Mouse (Mus musculus): ENCODE results near the gene Clec5a. TPM values are rescaled to one million over a fixed set of nuclear protein-coding genes. Genes with fewer than 3 reads are reported as not detected.
"Not testable (repeated sequence)": the region's sequence is repeated elsewhere in the genome, so short reads cannot be mapped to it uniquely, and the experiment has no call there.

The Clec5a gene
- total RNA-seq (2021): 0.41 and 0.45 TPM in 2 replicates
- long read RNA-seq, experiment 1: 0 reads
- long read RNA-seq, experiment 2: 0 reads

DNA sequence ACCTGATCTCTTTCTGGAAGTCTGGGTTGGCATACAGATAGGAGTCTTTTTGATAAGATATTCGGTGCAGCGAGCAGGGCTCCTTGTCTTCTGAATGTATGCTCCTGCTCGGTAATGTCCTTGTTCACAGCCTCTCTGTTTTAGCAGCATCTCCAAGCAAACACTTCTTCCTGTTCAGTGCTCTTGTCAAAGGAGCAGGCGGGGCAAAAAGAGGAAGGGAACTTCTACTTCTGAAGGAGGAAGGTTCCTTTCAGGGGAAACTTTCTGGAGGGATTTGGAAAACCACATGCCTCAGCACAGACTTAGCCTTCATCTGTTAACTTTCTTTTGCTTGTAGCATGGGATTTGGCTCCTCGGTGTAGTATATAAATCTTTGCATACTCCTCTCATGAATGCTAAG, at the start of gene Clec5a:
Gene Clec5a, minus strand, starts transcription at position 177 of the 400 bp plus-strand sequence.
- DNase-seq: no peak

DNA sequence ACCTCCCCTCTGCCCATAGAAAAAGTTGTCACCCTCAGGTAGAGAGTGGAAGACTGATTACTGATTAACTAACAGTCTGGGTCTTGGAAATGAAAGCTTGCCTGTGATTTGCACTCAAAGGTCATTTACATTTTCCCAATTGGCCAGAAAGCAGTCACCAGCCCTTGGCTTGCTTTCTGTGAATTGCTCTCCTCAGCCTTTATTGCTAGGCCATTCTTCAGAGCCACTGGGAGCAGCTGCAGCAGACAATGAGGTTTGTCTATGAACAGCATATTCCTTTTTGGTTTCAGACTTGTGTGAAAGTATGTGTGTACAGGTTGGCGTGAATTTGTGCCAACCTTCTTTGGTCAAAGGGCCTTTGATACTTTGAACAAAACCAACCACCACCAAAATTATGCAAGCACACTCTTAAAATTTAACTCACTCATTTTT, 49.0 kb upstream of the Clec5a start:
- no peak for DNase-seq

DNA sequence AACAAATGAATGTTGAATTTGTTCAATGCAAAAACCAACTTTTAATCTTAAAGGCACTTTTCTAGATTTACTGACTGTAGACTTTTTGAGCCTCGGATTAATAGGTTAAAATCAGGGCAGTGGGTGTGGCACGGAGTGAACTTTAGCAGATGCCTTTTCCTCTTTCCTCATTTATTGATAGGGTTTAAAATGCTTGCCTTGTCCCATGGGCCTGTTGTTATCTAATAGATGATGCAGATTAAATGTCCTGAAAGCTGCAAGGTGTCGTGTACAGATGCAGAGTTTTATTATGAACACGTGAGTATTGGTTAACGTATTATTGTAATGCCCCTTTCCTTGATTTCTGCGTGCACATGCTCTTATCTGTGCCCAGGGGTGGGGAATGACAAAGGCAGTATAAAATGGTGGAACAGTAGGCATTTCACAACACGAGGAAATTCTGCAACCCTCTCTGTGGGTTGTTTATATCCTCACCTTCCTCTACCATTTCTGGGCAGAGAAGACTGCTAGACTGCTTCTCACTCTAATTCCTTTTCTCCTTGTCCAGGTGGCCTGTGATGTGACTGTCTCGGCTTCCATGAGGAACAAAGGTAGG, 42.9 kb upstream of the Clec5a start, which contains the start of gene Mgam:
Gene Mgam, plus strand, starts transcription at position 426 of the 595 bp plus-strand sequence.
- no peak for DNase-seq

DNA sequence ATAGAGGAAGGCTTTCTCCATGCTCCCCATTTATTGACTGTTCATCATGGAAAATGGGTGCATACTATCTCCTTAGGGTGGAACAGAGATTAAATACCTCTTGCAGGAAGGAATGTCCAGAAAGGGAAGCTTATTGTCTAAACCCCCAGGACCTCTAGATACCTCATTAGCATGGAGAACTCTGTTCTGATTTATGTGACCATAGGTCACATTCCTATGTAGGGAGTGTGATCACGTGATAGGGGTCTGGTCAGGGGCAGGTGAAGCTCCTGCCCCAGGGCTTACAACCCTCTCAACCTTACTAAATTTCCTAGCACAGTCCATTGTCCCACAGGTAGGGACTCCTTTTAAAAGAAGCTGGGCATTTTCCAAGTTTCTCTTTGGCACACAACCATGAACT, 40.5 kb upstream of the Clec5a start:
- DNase-seq: no peak

DNA sequence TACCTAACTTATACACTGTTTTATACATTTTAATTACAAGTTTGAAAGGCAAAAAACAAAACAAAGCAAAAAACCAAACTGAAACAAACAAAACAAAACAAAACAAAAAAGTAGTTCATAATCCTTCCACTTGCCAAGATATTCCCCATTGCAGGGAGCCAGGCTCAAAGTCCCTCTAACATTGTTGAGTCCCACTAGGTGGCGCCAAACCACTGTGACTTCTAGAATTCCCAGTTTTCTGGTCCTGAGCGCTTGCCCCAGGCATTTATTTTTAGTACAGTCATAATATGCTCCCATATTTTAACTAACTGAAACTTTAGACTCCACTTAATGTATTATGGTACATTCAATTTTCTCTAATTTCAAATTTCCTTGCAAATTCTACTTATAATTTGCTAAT, 32.3 kb upstream of the Clec5a start:
- peak; percentile 79 for DNase-seq

DNA sequence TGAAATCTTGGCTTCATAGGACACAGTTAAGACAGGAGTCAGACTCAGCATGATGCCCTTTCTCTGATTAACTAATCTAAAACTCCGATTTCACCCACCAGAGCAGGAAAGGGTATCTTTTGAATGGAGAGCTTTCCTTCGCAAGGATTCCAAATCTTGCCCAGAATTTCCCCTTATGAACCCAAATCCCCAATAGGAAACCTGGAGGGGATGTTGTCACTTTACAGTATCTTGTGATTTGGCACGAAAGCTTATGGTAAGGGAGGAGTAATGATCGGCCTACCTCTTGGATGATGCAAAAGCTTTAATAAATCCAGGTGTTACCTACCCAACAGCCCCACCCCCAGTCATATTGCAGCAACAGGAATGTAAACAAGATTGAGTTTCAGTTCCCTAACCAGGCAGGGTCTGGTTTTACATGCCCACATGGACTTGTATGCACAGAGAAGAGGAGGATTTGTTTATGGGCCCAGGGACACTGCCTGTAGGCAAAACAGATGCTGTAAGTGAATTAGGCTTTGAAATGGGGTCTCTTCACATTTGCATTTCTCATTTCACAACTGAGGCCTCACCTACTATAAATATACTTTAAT, 27.7 kb upstream of the Clec5a start, which contains the start of gene Tas2r138:
Gene Tas2r138, minus strand, starts transcription at position 51 of the 593 bp plus-strand sequence.
- no peak for DNase-seq

DNA sequence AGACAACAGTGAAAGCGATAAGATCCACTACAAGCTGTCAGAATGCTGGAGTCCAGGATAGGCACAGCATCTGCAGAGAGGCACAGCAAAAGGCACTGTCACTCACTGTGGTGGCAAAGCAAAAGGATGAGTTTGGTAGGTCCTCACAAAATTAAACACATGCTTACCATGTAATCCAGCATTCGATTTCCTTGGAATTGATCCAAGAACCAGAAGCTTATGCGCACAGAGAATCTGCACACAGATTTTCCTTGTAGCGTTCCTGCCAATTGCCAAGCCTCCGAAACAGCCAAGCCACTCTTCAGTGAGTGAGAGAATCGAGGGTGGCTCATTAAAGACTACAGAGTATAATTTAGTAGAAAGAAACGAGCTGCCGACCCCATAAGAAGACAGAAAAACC, 24.6 kb upstream of the Clec5a start:
- DNase-seq: no peak

DNA sequence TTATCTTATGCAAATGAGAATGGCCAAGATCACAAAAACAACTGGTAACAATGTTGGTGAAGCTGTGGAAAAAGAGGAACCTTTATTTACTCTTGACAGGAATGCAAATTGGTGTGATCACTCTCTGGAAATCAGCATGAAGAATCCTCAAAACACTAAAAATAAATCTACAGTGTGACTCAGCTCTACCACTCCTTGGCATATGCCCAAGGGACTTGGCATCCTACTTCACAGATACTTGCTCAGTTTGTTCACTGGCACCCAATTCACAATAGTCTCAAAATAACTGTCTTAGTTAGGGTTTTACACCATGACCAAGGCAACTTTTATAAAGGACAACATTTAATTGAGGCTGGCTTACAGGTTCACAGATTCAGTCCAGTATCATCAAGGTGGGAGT, 21.8 kb upstream of the Clec5a start:
- DNase-seq: peak; percentile 66

DNA sequence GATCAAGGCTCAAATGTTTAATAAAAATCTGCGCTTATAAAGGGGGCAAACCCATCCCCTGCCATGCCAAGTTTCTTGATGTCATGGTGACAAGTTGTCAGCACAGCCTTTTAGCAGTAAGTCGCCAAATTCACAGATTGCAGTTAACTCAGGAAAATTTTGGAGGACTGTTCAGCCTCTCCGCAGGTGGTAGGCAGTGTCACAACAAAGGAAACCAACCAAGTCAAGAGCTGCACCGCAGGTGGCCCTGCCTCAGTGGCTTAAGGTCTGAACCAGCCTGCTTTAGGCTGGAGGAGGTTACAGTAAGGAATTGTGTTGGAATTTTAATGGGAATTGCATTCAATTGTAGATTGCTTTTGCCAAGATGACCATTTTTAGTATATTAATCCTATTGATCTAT, 12.9 kb upstream of the Clec5a start:
- not testable (repeated sequence) for DNase-seq

DNA sequence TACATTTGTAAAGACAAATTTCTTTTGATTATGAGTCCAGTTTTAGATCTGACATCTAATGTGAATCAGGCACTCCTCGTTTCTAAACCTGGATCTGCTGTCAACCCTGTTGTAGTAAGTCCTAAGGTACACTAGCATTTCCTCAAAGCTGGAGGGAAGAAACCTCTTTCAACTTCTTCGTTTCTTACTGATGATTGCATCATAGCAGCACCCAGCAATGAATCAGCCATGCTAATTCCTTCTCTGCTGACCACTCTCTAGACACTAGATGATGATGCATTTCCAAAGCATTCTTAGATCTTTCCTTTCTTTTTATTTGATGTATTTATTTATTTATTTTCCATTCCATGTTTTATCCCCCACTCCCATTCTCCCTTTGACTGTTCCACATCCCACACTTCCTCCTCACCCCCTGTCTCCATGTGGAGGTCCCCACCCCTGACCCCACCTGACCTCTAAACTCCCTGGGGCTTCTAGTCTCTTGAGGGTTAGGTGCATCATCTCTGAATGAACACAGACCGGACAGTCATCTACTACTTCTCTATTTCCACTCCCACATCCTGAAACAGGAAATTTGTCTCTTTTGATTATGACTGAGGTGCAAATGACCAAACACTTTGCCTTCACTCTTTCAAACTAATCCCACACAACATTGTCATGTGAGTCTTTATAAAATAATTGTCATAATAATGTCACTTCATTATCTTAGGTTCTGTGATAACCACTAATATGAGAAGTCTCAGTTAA, 9.4 kb upstream of the Clec5a start:
- DNase-seq: no peak

DNA sequence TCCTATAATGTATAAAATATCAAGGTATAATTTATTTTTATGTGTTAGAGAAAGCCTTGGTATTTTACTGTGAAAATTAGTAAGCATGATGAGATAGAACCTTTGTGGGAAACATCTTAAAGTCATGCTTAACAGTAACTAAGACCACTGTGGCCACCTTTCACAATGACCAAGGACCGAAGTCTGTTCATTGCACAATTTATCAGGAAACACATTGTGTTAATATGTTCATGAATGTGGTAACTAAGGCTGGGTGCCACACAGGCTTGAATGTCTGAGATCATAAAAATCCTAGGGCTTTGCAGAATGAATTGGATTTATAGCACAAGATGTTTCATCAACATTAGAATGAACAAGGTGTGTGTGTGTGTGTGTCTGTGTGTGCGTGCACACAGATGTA, 2.7 kb upstream of the Clec5a start:
- DNase-seq: no peak

DNA sequence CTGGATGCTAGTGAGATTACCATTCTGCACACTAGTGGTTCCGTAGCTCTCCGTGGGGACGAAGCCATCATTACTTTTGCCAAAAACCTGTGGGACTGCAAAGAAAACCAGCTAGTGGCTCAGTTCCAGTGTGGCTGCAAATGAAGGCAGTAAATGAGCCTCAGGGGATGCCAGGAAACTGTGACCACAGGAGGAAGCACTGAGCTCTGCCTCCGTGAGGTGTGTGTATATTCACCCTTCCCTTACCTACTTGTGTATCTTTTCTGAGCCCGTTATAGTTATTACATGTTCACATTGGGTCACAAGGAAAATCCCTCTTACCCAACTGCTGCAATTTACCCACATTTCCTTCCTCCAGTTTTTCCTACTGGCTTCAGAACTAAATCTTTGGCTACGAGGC, 1.3 kb downstream of the Clec5a start:
- no peak for DNase-seq

DNA sequence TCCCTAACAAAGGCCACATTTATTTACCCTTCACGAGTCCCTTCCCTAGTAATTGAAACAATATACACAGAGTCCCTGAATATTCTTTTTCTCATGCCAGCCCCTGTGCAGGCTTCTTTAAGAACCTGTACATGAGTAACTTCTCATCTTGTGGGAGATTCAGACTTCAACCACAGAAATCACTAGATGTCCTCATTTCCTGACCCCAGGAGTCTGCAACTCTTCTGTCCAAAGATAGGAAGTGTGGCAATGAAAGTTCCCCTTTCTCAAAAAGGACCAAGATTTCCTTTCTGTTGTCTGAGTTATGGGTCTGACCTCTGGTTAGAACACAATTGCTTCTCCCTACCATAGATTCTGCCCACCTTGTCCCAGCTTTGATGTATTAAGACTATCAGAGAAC, 9.3 kb downstream of the Clec5a start:
- DNase-seq: no peak

DNA sequence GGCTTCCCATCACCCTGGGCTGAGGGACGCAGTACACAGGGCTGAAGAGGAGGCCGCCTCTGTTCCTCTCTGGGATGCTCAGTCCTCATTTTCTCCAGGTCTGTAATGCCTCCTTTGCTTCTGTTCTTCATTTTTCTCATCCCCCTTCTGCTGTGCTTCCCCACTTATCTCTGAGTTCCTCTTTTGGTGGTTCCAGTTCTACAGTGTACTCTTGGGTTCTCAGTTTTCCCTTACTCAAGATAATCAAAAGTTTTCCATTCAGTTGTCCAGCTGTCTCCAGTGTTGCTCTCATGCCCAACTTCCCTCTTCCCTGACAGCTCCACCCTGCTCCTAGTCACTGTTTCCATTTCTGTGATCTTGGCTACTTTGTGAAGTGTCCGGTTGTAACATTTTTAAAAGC, 12.0 kb downstream of the Clec5a start:
- DNase-seq: no peak

DNA sequence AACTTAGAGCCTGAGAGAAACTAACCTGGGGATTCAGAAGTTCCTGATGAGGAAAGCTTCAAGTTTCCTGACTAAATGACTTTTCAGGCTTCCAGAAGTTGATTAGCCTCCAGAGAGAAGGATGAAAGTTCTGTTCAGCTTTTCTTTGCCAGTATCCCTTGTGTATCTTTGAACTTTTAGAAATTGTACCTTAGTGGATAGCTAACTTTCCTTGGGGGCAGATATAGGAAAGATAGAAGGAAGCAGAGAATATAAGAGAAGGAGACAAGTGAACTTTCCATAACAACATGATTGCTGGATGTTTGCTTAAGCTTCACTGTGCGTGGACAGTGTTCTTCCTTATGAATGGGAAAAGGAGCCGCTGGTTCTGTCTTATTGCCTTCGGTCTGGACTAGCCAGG, 16.4 kb downstream of the Clec5a start, which contains the start of gene Olfr460:
Gene Olfr460, plus strand, starts transcription at position 301 of the 400 bp plus-strand sequence.
- DNase-seq: no peak

DNA sequence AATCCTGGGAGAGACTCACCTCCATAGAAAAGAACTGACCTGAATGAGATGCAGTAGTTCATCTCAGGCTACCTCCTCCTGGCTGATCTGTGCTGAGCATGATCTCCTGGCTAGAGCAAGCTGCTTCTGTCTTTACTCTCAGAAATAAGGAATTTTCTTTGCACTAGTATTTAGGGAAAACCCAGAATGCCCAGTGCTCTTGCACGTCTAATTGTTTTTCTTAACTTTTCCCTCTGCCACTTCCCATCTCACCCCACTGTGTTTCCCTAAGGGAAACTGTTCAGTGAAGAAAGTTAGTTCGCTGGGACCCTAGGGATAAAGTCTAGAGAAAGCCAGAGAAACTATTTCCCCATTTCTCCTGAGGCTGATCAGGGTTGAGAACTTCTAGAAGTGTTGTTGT, 30.7 kb downstream of the Clec5a start, which contains the start of gene Olfr461:
Gene Olfr461, minus strand, starts transcription at position 101 of the 400 bp plus-strand sequence.
- no peak for DNase-seq

DNA sequence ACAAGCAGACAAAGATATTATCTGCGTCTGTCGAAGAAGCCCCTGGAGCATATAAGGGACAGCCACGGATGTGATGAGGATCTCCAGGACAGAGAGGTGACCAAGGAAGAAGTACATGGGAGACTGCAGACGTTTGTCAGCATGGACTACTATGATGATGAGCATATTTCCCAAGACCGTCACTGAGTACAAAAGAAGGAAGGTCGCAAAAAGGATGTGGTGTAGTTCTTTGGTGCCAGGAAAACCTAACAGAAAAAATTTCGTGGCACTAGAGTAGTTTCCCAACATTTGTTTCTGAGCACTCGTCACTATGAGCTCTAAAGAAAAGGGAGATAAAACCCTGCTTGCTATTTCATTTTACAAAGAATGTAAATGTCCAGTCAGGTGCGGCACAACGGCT, 40.9 kb downstream of the Clec5a start:
- no peak for DNase-seq

Other genes with a start within 250 kb of the Clec5a start
- 14.3 and 17.9 TPM in 2 replicates for gene E330009J07Rik, start 149.7 kb downstream of the Clec5a start, total RNA-seq (2021)
- not detected in 2 replicates for gene Wee2, start 146.7 kb downstream of the Clec5a start, total RNA-seq (2021)
- gene Ssbp1, start 114.5 kb downstream of the Clec5a start, total RNA-seq (2021): 59.2 and 74.6 TPM in 2 replicates
- gene Tas2r137, start 94.6 kb downstream of the Clec5a start, total RNA-seq (2021): not detected in 2 replicates
- gene Tas2r108, start 92.3 kb downstream of the Clec5a start, total RNA-seq (2021): not detected in 2 replicates
- not detected in 2 replicates for gene Prss37, start 66.3 kb downstream of the Clec5a start, total RNA-seq (2021)
- not detected in 2 replicates for gene Olfr461, start 30.8 kb downstream of the Clec5a start, total RNA-seq (2021)
- not detected in 2 replicates for gene Olfr460, start 16.3 kb downstream of the Clec5a start, total RNA-seq (2021)
- not detected in 2 replicates for gene Tas2r138, start 27.5 kb upstream of the Clec5a start, total RNA-seq (2021)
- 0.94 and 10.5 TPM in 2 replicates for gene Mgam, start 43.0 kb upstream of the Clec5a start, total RNA-seq (2021)